Mouse (Mus musculus): ENCODE data around the gene Cep104.
A peak's percentile ranks its signal among the peaks of the same experiment; 100 is the strongest.

Gene Cep104

DNA sequence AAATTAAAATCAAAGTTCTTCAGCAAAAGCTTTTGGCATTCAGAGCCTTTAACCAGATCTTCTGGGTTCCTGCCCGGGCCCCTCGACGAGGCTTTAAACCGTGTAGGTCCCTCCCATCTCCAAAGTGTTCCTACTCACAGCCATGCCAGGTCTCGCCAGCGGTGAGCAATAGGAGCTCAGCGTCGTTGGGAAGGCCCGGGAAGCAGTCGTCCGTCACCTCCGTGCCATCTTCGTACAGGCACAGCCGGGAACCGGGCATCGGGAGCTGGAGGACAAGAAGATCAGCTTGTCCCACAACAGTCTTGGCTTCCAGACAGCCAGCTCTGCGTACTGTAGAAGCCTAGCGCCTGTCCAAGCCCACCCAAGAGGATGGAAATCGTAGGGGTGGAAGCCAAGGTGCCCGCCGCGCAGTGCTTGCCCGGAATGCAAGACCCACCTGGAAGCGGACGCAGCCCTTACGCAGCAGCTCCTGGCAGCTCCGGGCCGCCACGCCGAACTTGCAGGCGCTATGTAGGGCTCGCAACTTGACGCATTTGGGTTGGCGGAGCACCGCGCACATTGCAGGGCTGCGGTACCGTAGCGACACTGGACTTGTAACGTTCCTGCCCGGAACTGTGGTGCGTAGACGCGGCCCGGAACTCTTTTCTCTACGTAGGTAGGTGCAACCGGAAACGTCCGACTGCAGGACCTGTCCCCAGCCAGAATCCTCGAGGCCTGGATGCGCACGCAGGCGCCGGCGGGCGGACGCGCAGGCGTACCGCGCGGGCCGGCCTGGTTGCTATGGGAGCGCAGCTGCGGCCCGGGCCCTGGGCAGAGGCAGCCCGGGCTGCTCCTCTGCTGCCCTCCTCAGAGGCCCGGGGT, at the start of gene Cep104, which contains the start of gene Dffb:
Cep104 (plus strand) TSS at position 764 of the 861 bp plus-strand sequence.
Dffb (minus strand) TSS at position 696 of the 861 bp plus-strand sequence.
- peak; percentile 95 for DNase-seq (ENCODE audit: low spot score)

GRCm38 (mm10) chr4:153928772-153929299, 46.2 kb upstream of the Cep104 start:
- DNase-seq (ENCODE audit: low spot score): no peak

DNA sequence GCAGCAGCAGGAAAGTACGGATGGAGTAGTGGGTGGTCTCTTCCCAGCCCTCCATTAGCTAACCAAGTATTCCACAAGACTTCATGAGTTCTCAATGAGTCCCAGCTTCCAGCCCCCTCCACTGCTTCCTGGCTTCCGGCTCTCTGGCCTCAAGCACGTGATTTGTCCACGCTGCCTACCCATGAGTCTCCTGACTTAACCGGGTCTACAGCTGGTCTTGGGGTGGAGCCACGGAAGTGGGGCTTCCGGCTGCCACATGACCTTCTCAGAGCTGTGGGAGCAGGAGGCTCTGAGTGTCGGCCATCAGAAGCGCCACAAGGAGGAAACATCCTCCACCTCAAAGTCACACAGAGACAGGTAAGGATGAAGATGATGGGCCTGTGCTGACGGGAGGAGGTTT, 45.6 kb upstream of the Cep104 start:
- no peak for DNase-seq (ENCODE audit: low spot score)

GRCm38 (mm10) chr4:153929921-153930320, 45.1 kb upstream of the Cep104 start:
- no peak for DNase-seq (ENCODE audit: low spot score)

DNA sequence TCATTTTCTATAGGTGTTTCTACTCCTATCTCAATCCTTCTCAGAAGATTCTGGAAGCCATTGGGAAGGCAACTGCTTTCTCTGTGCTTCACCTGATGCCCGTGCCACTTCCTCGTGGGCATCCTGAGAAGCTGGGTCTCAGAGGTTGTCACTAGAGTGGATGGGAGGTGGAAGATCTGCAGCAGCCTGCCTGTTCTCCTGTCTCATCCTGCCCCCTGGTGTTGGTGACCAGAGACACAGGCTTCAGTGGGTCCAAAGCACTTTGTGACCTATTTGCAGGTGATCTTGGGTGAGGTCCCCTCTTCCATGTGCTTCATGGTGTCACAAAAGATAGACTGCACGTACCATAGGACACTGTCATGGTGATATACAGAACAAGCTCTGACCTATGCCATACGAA, 31.8 kb upstream of the Cep104 start:
- peak; percentile 57 for DNase-seq (ENCODE audit: low spot score)

DNA sequence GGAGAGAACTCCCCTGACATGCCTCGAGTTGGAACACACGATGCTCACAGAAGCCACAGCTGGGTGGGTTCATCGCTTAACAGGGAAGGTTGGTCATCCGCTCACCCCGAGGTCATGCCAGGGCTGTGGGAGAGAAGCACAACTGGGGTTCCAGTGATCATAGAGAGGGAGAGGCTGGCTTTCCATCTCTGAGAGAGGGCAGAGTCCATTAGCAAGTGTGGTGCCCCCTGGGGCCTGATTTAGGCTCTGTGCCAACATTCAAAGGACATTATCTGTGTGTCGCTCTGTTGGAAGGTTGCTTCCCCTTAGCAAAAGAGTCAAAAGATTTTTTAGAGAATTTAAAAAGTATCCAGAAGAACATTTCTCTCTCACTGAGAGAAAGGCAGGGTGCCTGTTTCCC, 30.7 kb upstream of the Cep104 start:
- DNase-seq (ENCODE audit: low spot score): no peak

GRCm38 (mm10) chr4:153945741-153946140, 29.3 kb upstream of the Cep104 start:
- no peak for DNase-seq (ENCODE audit: low spot score)

DNA sequence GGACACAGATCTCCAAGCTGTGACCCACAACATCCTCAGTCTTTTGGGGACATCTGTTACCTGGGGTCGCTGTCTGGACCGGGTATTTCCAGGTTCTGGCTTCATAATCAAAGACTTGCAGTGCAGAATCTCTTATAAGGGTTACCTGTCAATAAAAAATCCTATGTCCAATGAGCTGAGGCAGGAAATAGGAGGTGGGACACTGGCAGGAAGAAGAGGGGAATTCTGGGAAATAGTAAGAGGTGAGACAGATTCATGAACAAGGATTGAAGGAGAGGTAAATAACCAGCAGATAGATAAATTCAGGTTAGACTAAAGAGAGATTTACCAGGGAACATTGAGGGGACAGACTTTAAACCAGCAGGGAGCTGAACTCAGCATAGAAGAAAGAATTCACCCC, 24.6 kb upstream of the Cep104 start:
- no peak for DNase-seq (ENCODE audit: low spot score)

- DNase-seq (ENCODE audit: low spot score): no peak
Observed at GRCm38 (mm10) chr4:153951150-153951549, 23.8 kb upstream of the Cep104 start.

- DNase-seq (ENCODE audit: low spot score): no peak
Observed at GRCm38 (mm10) chr4:153951692-153952091, 23.3 kb upstream of the Cep104 start.

- no peak for DNase-seq (ENCODE audit: low spot score)
Observed at GRCm38 (mm10) chr4:153955651-153956050, 19.3 kb upstream of the Cep104 start.

GRCm38 (mm10) chr4:153956569-153957405, 18.2 kb upstream of the Cep104 start, which contains the start of gene A430005L14Rik:
Gene A430005L14Rik (plus strand): TSS chr4:153957237.
- peak; percentile 95 for DNase-seq (ENCODE audit: low spot score)

- DNase-seq (ENCODE audit: low spot score): peak; percentile 54
Observed at GRCm38 (mm10) chr4:153957444-153958250, 17.3 kb upstream of the Cep104 start.

DNA sequence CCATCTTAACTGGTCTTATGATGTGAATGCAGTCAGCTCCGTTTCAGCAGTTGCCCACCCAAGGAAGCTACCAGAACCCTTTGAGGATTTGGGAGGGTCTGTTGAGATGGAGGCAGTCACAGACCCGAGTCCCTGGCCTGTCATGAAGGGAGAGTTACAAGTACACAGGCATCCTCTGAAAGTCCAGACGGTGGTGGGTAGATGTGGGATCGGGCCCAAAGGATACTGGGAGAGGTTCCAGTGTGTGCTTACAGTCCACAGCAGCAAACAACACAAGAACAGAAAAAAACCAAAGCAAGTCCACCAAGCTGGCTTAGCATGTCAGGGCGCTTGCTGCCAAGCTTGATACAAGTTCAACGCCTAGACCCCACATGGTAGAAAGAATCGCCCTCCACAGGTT, 12.4 kb upstream of the Cep104 start:
- DNase-seq (ENCODE audit: low spot score): no peak

- no peak for DNase-seq (ENCODE audit: low spot score)
Observed at GRCm38 (mm10) chr4:153966651-153967050, 8.3 kb upstream of the Cep104 start.

GRCm38 (mm10) chr4:153967556-153967955, 7.4 kb upstream of the Cep104 start:
- no peak for DNase-seq (ENCODE audit: low spot score)

- no peak for DNase-seq (ENCODE audit: low spot score)
Observed at GRCm38 (mm10) chr4:153968063-153968462, 6.9 kb upstream of the Cep104 start.

GRCm38 (mm10) chr4:153975292-153975662, 283 bp downstream of the Cep104 start:
- DNase-seq (ENCODE audit: low spot score): no peak

- peak; percentile 9 for DNase-seq (ENCODE audit: low spot score)
Observed at GRCm38 (mm10) chr4:153975768-153976167, 774 bp downstream of the Cep104 start.

- no peak for DNase-seq (ENCODE audit: low spot score)
Observed at GRCm38 (mm10) chr4:153979243-153979642, 4.2 kb downstream of the Cep104 start.

GRCm38 (mm10) chr4:153980470-153980869, 5.5 kb downstream of the Cep104 start:
- no peak for DNase-seq (ENCODE audit: low spot score)

DNA sequence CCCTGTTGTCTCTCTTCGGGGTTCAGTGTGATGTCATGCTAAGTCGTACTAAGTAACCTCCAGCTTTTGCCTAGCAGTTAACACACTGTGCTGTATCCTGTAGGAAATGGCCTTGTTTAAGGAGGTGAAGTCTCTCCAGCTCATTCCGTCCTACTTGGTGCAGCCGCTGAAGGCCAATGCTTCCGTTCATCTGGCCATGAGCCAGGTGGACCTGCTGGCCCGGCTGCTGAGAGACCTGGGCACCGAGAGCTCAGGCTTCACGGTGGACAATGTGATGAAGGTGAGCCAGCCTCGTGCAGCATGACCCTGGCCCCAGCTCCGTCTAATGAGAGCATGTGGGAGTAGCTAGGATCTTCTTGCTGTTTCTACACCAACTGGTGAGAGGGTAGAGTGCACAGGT, 17.7 kb downstream of the Cep104 start:
- DNase-seq (ENCODE audit: low spot score): no peak
